ENCODE assay signal across 8 mouse cellular contexts in the genomic region with DNA sequence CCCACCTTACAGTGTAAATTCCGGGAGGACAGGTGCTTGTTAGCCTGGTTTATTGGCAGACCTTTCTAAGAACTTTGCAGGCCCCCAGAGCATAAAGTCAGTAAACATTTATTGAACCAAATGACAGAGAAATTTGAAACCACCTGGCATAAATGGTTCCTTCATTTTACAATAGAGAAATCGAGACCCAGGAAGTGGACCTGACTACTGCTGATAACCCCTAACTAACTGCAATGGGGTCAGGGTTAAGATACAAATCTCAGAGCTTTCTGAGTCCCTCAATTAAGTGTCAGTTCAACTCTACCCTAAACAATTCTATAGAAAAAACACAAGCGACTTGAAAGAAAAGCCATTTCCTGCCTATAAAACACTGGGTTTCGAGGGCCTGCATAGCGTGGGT. TPM values are rescaled to one million over a fixed set of nuclear protein-coding genes. Genes with fewer than 3 reads are reported as not detected.
A peak's percentile ranks its signal among the peaks of the same experiment; 100 is the strongest.
DNase-seq lines count a peak whose midpoint lies in the region; ATAC-seq and TF ChIP-seq lines count a peak whose summit lies in the region.

No protein-coding gene starts in this region.

- H3K4me1 ChIP-seq in kidney, adult 2 months (ENCODE audit: control insufficient read depth, insufficient read depth, low read length) = peaks cover 16% of the 10 kb centered on the region; the same call in 1 of the 2 replicates
- H3K4me1 ChIP-seq in hindbrain, embryonic 12.5 days = peaks cover 25% of the 10 kb centered on the region
- H3K4me1 ChIP-seq in midbrain, embryonic 12.5 days = peaks cover 25% of the 10 kb centered on the region

- peak overlapping the region; percentile 80 for H3K27ac ChIP-seq in kidney, adult 2 months (ENCODE audit: insufficient read depth, low read depth, low read length)
- H3K27ac ChIP-seq in hindbrain, embryonic 12.5 days = no peak overlapping the region
- no peak overlapping the region; the same call in 1 of the 2 replicates for H3K27ac ChIP-seq in midbrain, embryonic 12.5 days (replicated peaks)

- H3K9me3 ChIP-seq in hindbrain, embryonic 12.5 days (replicated peaks) = no peaks in the 10 kb centered on the region
- no peaks in the 10 kb centered on the region for H3K9me3 ChIP-seq in midbrain, embryonic 12.5 days

- TF ChIP-seq POLR2A in kidney, adult 2 months (IDR thresholded peaks at IDR 0.05; ENCODE audit: low read depth, low read length) = no peak

- H3K4me2 ChIP-seq in hindbrain, embryonic 12.5 days (replicated peaks) = peak overlapping the region; percentile 63
- H3K4me2 ChIP-seq in midbrain, embryonic 12.5 days (replicated peaks) = peak overlapping the region; percentile 79

- ATAC-seq in activated CD4-positive, CD25-positive, alpha-beta regulatory T cell, adult 4 months = peak; percentile 22
- ATAC-seq in hindbrain, embryonic 12.5 days (ENCODE audit: low FRiP score) = no peak
- no peak for ATAC-seq in midbrain, embryonic 12.5 days (ENCODE audit: low FRiP score, low read depth)

- no peaks in the 10 kb centered on the region for H3K27me3 ChIP-seq in kidney, adult 2 months (replicated peaks; ENCODE audit: control insufficient read depth, insufficient read depth, low read length)
- H3K27me3 ChIP-seq in hindbrain, embryonic 12.5 days = no peaks in the 10 kb centered on the region
- no peaks in the 10 kb centered on the region for H3K27me3 ChIP-seq in midbrain, embryonic 12.5 days

- H3K4me3 ChIP-seq in kidney, adult 2 months (ENCODE audit: insufficient read depth, low read depth, low read length) = peak overlapping the region; percentile 51
- H3K4me3 ChIP-seq in hindbrain, embryonic 12.5 days = peak overlapping the region; percentile 98
- H3K4me3 ChIP-seq in midbrain, embryonic 12.5 days = peak overlapping the region; percentile 97

- H3K36me3 ChIP-seq in kidney, adult 2 months (ENCODE audit: control insufficient read depth, insufficient read depth, low read length) = no peaks in the 10 kb centered on the region
- no peaks in the 10 kb centered on the region for H3K36me3 ChIP-seq in hindbrain, embryonic 12.5 days
- H3K36me3 ChIP-seq in midbrain, embryonic 12.5 days = no peaks in the 10 kb centered on the region

- 11% methylated on average over 5 of the region's 5 CpGs for WGBS in kidney, adult 2 months
- 16% methylated on average over 5 of the region's 5 CpGs for WGBS in hindbrain, embryonic 12.5 days
- WGBS in midbrain, embryonic 12.5 days = 20% methylated on average over 5 of the region's 5 CpGs

- H3K9ac ChIP-seq in hindbrain, embryonic 12.5 days = peak overlapping the region; percentile 52
- H3K9ac ChIP-seq in midbrain, embryonic 12.5 days (replicated peaks) = peak overlapping the region; percentile 58

- no peak for TF ChIP-seq CTCF in kidney, adult 2 months (conservative IDR thresholded peaks at IDR 0.05; ENCODE audit: insufficient read depth, insufficient read length, low read depth, low read length)

- DNase-seq in kidney, adult 2 months = no peak
- no peak for DNase-seq in kidney, postnatal 4 days
- no peak for DNase-seq in adrenal gland, postnatal 14 days
- DNase-seq in gastrocnemius, postnatal 4 days (ENCODE audit: low spot score in 2 of 2) = no peak
- no peak for DNase-seq in testis, postnatal 14 days (ENCODE audit: low spot score)

RNA-seq across cellular contexts. Expression of a gene that starts 0.9 kb away (rescaled TPM):
- 35.3 and 36.8 TPM in 2 replicates for polyA plus RNA-seq in kidney, adult 2 months (2012; rRNA removed)
- 10 to 100 TPM; 20.0 to 26.8 TPM for polyA plus RNA-seq in activated CD4-positive, CD25-positive, alpha-beta regulatory T cell, adult 4 months (2017; shearing (Covaris generic))
- polyA plus RNA-seq in hindbrain, embryonic 12.5 days (2016; fragmentation: Nextera tagmentation; extraction: Ambion mirVana) = 18.5 and 19.0 TPM in 2 replicates
- 15.3 TPM in 2 replicates for polyA plus RNA-seq in midbrain, embryonic 12.5 days (2016; fragmentation: Nextera tagmentation; extraction: Ambion mirVana)
- total RNA-seq in adrenal gland, postnatal 14 days (2021) = 95.5 and 95.9 TPM in 2 replicates
- total RNA-seq in gastrocnemius, postnatal 4 days (2021) = 10 to 100 TPM; 92.7 to 95.0 TPM
